Mouse (Mus musculus) liver, embryonic 15.5 days (tissue): ENCODE measurements around the gene Tmem248. TPM values are rescaled to one million over a fixed set of nuclear protein-coding genes. Genes with fewer than 3 reads are reported as not detected.

Experiments used
- ATAC-seq: fragments of 200-750 bp; cut with Nextera tagmentation; 2 replicates; pipeline ENCODE4 v1.8.0; 2017; ENCODE audit warnings: moderate number of reproducible peaks, mild to moderate bottlenecking, moderate library complexity; ENCODE audit not compliant: insufficient read depth
- H3K27ac ChIP-seq: fragments of 300-500 bp; sonication (generic); replicated peaks from 2 replicates; pipeline ENCODE4 v1.5.1; 2015; ENCODE audit warnings: mild to moderate bottlenecking, inconsistent platforms
- H3K27me3 ChIP-seq: fragments of 300-500 bp; sonication (generic); 2 replicates; pipeline ENCODE4 v1.6.1; 2015; ENCODE audit warnings: mild to moderate bottlenecking, inconsistent platforms
- H3K36me3 ChIP-seq: fragments of 300-500 bp; sonication (generic); replicated peaks from 2 replicates; pipeline ENCODE4 v1.6.1; 2015; ENCODE audit warnings: moderate library complexity, mild to moderate bottlenecking, inconsistent platforms
- H3K4me1 ChIP-seq: fragments of 300-500 bp; sonication (generic); replicated peaks from 2 replicates; pipeline ENCODE4 v1.6.1; 2015; ENCODE audit warnings: inconsistent platforms
- H3K4me2 ChIP-seq: fragments of 300-500 bp; sonication (generic); 2 replicates; pipeline ENCODE4 v1.6.1; 2015; ENCODE audit warnings: moderate library complexity, mild to moderate bottlenecking, inconsistent platforms
- H3K4me3 ChIP-seq: fragments of 300-500 bp; sonication (generic); replicated peaks from 2 replicates; pipeline ENCODE4 v1.5.1; 2015; ENCODE audit warnings: mild to moderate bottlenecking, inconsistent platforms
- H3K9ac ChIP-seq: fragments of 300-500 bp; sonication (generic); 2 replicates; pipeline ENCODE4 v1.6.1; 2015; ENCODE audit warnings: moderate library complexity, mild to moderate bottlenecking, inconsistent platforms
- H3K9me3 ChIP-seq: fragments of 300-500 bp; sonication (generic); replicated peaks from 2 replicates; pipeline ENCODE4 v1.6.1; 2016; ENCODE audit warnings: inconsistent platforms
- WGBS: fragments of 180-500 bp; shearing (Covaris S2); methylation state at CpG from one replicate; pipeline ENCODE4 v1.1.7; 2015; ENCODE audit warnings: mixed read lengths; ENCODE audit not compliant: insufficient replicate concordance; 5-methylcytosine and 5-hydroxymethylcytosine counted together
- polyA plus RNA-seq: library from polyadenylated mRNA; unstranded; fragments of >200 nt; fragmentation: Nextera tagmentation; extraction: Ambion mirVana; gene quantifications from 2 replicates; pipeline ENCODE4 v1.2.1, GENCODE M21; 2015

Gene Tmem248
- polyA plus RNA-seq, 1 experiment from 2014 or later: 26.2 TPM

- 74% methylated on average over 9 of the region's 9 CpGs for WGBS
- Histone ChIP-seq H3K4me2 (peak overlapping the region; percentile 8; the same call in 1 of the 2 replicates), H3K9me3 (no peaks in the 10 kb centered on the region), H3K4me1 (peaks cover 56% of the 10 kb centered on the region), H3K36me3 (peaks cover 25% of the 10 kb centered on the region), H3K27ac (0 out of 2 replicates have a peak overlapping the region, but pooled peaks have one; percentile 6), H3K4me3 (no peak overlapping the region), H3K27me3 (no peaks in the 10 kb centered on the region), H3K9ac (no peak overlapping the region)
- ATAC-seq: no peak
These were observed 32.6 kb upstream of the Tmem248 start for GRCm38 (mm10) chr5:130184193-130184856.

GRCm38 (mm10) chr5:130185312-130185711 is 31.6 kb upstream of the Tmem248 start:
- H3K4me2 ChIP-seq: no peak overlapping the region
- H3K9me3 ChIP-seq: no peaks in the 10 kb centered on the region
- WGBS: 80% methylated on average over 6 of the region's 6 CpGs
- H3K36me3 ChIP-seq: peaks cover 35% of the 10 kb centered on the region
- peaks cover 50% of the 10 kb centered on the region for H3K4me1 ChIP-seq
- H3K27me3 ChIP-seq: no peaks in the 10 kb centered on the region
- ATAC-seq: no peak
- no peak overlapping the region for H3K27ac ChIP-seq
- H3K9ac ChIP-seq: no peak overlapping the region
- H3K4me3 ChIP-seq: no peak overlapping the region

- WGBS: 70% methylated on average over 7 of the region's 7 CpGs
- Histone ChIP-seq H3K4me2 (no peak overlapping the region), H3K4me3 (no peak overlapping the region), H3K36me3 (peaks cover 55% of the 10 kb centered on the region), H3K27ac (no peak overlapping the region), H3K9ac (no peak overlapping the region), H3K9me3 (no peaks in the 10 kb centered on the region), H3K4me1 (peaks cover 42% of the 10 kb centered on the region), H3K27me3 (no peaks in the 10 kb centered on the region)
- ATAC-seq: peak; percentile 56; the same call in 1 of the 2 replicates
These were observed 29.5 kb upstream of the Tmem248 start for GRCm38 (mm10) chr5:130187383-130187782.

- Histone ChIP-seq H3K4me1 (peaks cover 16% of the 10 kb centered on the region), H3K27ac (no peak overlapping the region), H3K36me3 (peaks cover 85% of the 10 kb centered on the region), H3K4me3 (no peak overlapping the region), H3K9me3 (no peaks in the 10 kb centered on the region), H3K9ac (no peak overlapping the region), H3K27me3 (no peaks in the 10 kb centered on the region), H3K4me2 (no peak overlapping the region)
- WGBS: 81% methylated on average over 6 of the region's 6 CpGs
- no peak for ATAC-seq
These were observed 26.0 kb upstream of the Tmem248 start for GRCm38 (mm10) chr5:130190909-130191308.

GRCm38 (mm10) chr5:130191865-130192264 is 25.0 kb upstream of the Tmem248 start:
- H3K4me3 ChIP-seq: no peak overlapping the region
- H3K4me1 ChIP-seq: peaks cover 13% of the 10 kb centered on the region
- whole genome bisulfite sequencing: 82% methylated on average over 6 of the region's 6 CpGs
- ATAC-seq: no peak
- no peak overlapping the region for H3K27ac ChIP-seq
- no peaks in the 10 kb centered on the region for H3K27me3 ChIP-seq
- H3K4me2 ChIP-seq: no peak overlapping the region
- H3K9me3 ChIP-seq: no peaks in the 10 kb centered on the region
- H3K36me3 ChIP-seq: peaks cover 95% of the 10 kb centered on the region
- H3K9ac ChIP-seq: no peak overlapping the region

- H3K4me2 ChIP-seq: no peak overlapping the region
- no peak overlapping the region for H3K27ac ChIP-seq
- 78% methylated on average over 2 of the region's 2 CpGs for WGBS
- H3K4me1 ChIP-seq: peaks cover 9% of the 10 kb centered on the region
- H3K27me3 ChIP-seq: no peaks in the 10 kb centered on the region
- peaks cover 98% of the 10 kb centered on the region for H3K36me3 ChIP-seq
- H3K4me3 ChIP-seq: no peak overlapping the region
- no peak overlapping the region for H3K9ac ChIP-seq
- H3K9me3 ChIP-seq: no peaks in the 10 kb centered on the region
- ATAC-seq: no peak
These were observed 24.4 kb upstream of the Tmem248 start for GRCm38 (mm10) chr5:130192356-130192944.

- Histone ChIP-seq H3K4me3 (no peak overlapping the region), H3K36me3 (peaks cover 98% of the 10 kb centered on the region), H3K4me1 (peaks cover 6% of the 10 kb centered on the region; the same call in 1 of the 2 replicates), H3K4me2 (no peak overlapping the region), H3K9ac (no peak overlapping the region), H3K9me3 (no peaks in the 10 kb centered on the region), H3K27ac (no peak overlapping the region), H3K27me3 (no peaks in the 10 kb centered on the region)
- 87% methylated on average over 3 of the region's 3 CpGs for WGBS
- no peak for ATAC-seq
These were observed 23.1 kb upstream of the Tmem248 start for GRCm38 (mm10) chr5:130193760-130194159.

- Histone ChIP-seq H3K9me3 (no peaks in the 10 kb centered on the region), H3K36me3 (peaks cover 97% of the 10 kb centered on the region), H3K27ac (peak overlapping the region; percentile 6; the same call in 1 of the 2 replicates), H3K9ac (no peak overlapping the region), H3K4me3 (no peak overlapping the region), H3K4me1 (peaks cover 6% of the 10 kb centered on the region; the same call in 1 of the 2 replicates), H3K27me3 (no peaks in the 10 kb centered on the region), H3K4me2 (no peak overlapping the region)
- ATAC-seq: no peak
- 78% methylated on average over 1 of the region's 1 CpGs for WGBS
These were observed 20.6 kb upstream of the Tmem248 start for GRCm38 (mm10) chr5:130196307-130196706.

GRCm38 (mm10) chr5:130197454-130197853 is 19.4 kb upstream of the Tmem248 start:
- H3K4me1 ChIP-seq: peaks cover 6% of the 10 kb centered on the region; the same call in 1 of the 2 replicates

GRCm38 (mm10) chr5:130197981-130198380 is 18.9 kb upstream of the Tmem248 start:
- H3K9me3 ChIP-seq: no peaks in the 10 kb centered on the region
- H3K36me3 ChIP-seq: peaks cover 94% of the 10 kb centered on the region
- peaks cover 6% of the 10 kb centered on the region; the same call in 1 of the 2 replicates for H3K4me1 ChIP-seq
- no peak overlapping the region for H3K4me2 ChIP-seq
- no peaks in the 10 kb centered on the region for H3K27me3 ChIP-seq
- 82% methylated on average over 7 of the region's 7 CpGs for WGBS
- no peak overlapping the region for H3K9ac ChIP-seq
- no peak overlapping the region for H3K4me3 ChIP-seq
- H3K27ac ChIP-seq: no peak overlapping the region
- ATAC-seq: no peak

More at GRCm38 (mm10) chr5:130197454-130197853, 19.4 kb upstream of the Tmem248 start:
- 83% methylated on average over 3 of the region's 3 CpGs for WGBS
- Histone ChIP-seq H3K4me3 (no peak overlapping the region), H3K36me3 (peaks cover 94% of the 10 kb centered on the region), H3K4me2 (no peak overlapping the region), H3K27me3 (no peaks in the 10 kb centered on the region), H3K9me3 (no peaks in the 10 kb centered on the region), H3K9ac (no peak overlapping the region), H3K27ac (no peak overlapping the region)
- ATAC-seq: no peak

- Histone ChIP-seq H3K9ac (no peak overlapping the region), H3K9me3 (no peaks in the 10 kb centered on the region), H3K4me2 (no peak overlapping the region), H3K4me3 (no peak overlapping the region), H3K27ac (no peak overlapping the region), H3K27me3 (no peaks in the 10 kb centered on the region), H3K36me3 (peaks cover 84% of the 10 kb centered on the region), H3K4me1 (peaks cover 10% of the 10 kb centered on the region; the same call in 1 of the 2 replicates)
- WGBS: 84% methylated on average over 10 of the region's 10 CpGs
- peak; percentile 49 for ATAC-seq
These were observed 16.4 kb upstream of the Tmem248 start for GRCm38 (mm10) chr5:130200233-130201029.
